Mouse (Mus musculus) hindbrain, embryonic 11.5 days (tissue): ENCODE data around the gene Shh. TPM values are rescaled to one million over a fixed set of nuclear protein-coding genes. Genes with fewer than 3 reads are reported as not detected.

Experiments used
- ATAC-seq: fragments of 200-750 bp; cut with Nextera tagmentation; 2 replicates; pipeline ENCODE4 v1.8.0; 2017; ENCODE audit warnings: mild to moderate bottlenecking, moderate TSS enrichment, moderate library complexity; ENCODE audit not compliant: low FRiP score
- DNase-seq: peaks from one replicate; pipeline ENCODE4 v3.0.0-alpha.2; 2015; ENCODE audit warnings: low spot score
- H3K27ac ChIP-seq: fragments of 300-500 bp; sonication (generic); 2 replicates; pipeline ENCODE4 v1.5.1; 2014; ENCODE audit warnings: mild to moderate bottlenecking, low read depth, low read length
- H3K27me3 ChIP-seq: fragments of 300-500 bp; sonication (generic); 2 replicates; pipeline ENCODE4 v1.6.1; 2014; ENCODE audit warnings: mild to moderate bottlenecking, low read length, moderate library complexity, mixed read lengths; ENCODE audit not compliant: control insufficient read depth, insufficient read depth
- H3K36me3 ChIP-seq: fragments of 300-500 bp; sonication (generic); 2 replicates; pipeline ENCODE4 v1.6.1; 2014; ENCODE audit warnings: mild to moderate bottlenecking, low read length, moderate library complexity, mixed read lengths; ENCODE audit not compliant: control insufficient read depth, insufficient read depth
- H3K4me1 ChIP-seq: fragments of 300-500 bp; sonication (generic); replicated peaks from 2 replicates; pipeline ENCODE4 v1.6.1; 2014; ENCODE audit warnings: low read length, mixed read lengths; ENCODE audit not compliant: control insufficient read depth, insufficient read depth
- H3K4me2 ChIP-seq: fragments of 300-500 bp; sonication (generic); replicated peaks from 2 replicates; pipeline ENCODE4 v1.6.1; 2014; ENCODE audit warnings: mild to moderate bottlenecking, low read depth, low read length
- H3K4me3 ChIP-seq: fragments of 300-500 bp; sonication (generic); 2 replicates; pipeline ENCODE4 v1.5.1; 2014; ENCODE audit warnings: low read depth, low read length
- H3K9ac ChIP-seq: fragments of 300-500 bp; sonication (generic); 2 replicates; pipeline ENCODE4 v1.6.1; 2014; ENCODE audit warnings: low read depth, low read length
- H3K9me3 ChIP-seq: fragments of 300-500 bp; sonication (generic); 2 replicates; pipeline ENCODE4 v1.6.1; 2016; ENCODE audit warnings: low read length; ENCODE audit not compliant: control insufficient read depth
- WGBS: fragments of 180-500 bp; shearing (Covaris S2); extraction: QIAGEN DNeasy Blood & Tissue Kit; methylation state at CpG from one replicate; pipeline ENCODE4 v1.1.7; 2014; 5-methylcytosine and 5-hydroxymethylcytosine counted together
- polyA plus RNA-seq: library from polyadenylated mRNA; unstranded; fragments of >200 nt; fragmentation: Nextera tagmentation; extraction: Ambion mirVana; gene quantifications from 2 replicates; pipeline ENCODE4 v1.2.1, GENCODE M21; 2014

Gene Shh
- polyA plus RNA-seq, 1 experiment from 2014 or later = 2.7 TPM

- ATAC-seq (no peak), DNase-seq (no peak)
- H3K27me3 ChIP-seq = peaks cover 11% of the 10 kb centered on the region
- H3K4me1 ChIP-seq = no peaks in the 10 kb centered on the region
- 92% methylated on average over 5 of the region's 5 CpGs for WGBS
- no peak overlapping the region for H3K27ac ChIP-seq
- H3K4me2 ChIP-seq = no peak overlapping the region
- H3K4me3 ChIP-seq = no peak overlapping the region
- no peaks in the 10 kb centered on the region for H3K9me3 ChIP-seq
- H3K36me3 ChIP-seq = no peaks in the 10 kb centered on the region
- H3K9ac ChIP-seq = no peak overlapping the region
These were observed 6.5 kb upstream of the Shh start for GRCm38 (mm10) chr5:28473556-28473955.

GRCm38 (mm10) chr5:28469525-28470202 is 2.6 kb upstream of the Shh start:
- H3K36me3 ChIP-seq = no peaks in the 10 kb centered on the region
- 0 out of 2 replicates have a peak, but pooled peaks cover 2% of the 10 kb centered on the region for H3K4me1 ChIP-seq
- no peaks in the 10 kb centered on the region for H3K9me3 ChIP-seq
- no peak overlapping the region for H3K4me2 ChIP-seq
- H3K27me3 ChIP-seq = peaks cover 48% of the 10 kb centered on the region
- no peak overlapping the region for H3K4me3 ChIP-seq
- 5% methylated on average over 9 of the region's 9 CpGs for WGBS
- DNase-seq (peak; percentile 70), ATAC-seq (0 out of 2 replicates have a peak, but pooled peaks have one; percentile 34)
- H3K27ac ChIP-seq = no peak overlapping the region
- H3K9ac ChIP-seq = no peak overlapping the region

- peak overlapping the region; percentile 46 for H3K4me3 ChIP-seq
- H3K36me3 ChIP-seq = no peaks in the 10 kb centered on the region
- ATAC-seq (no peak), DNase-seq (no peak)
- peaks cover 9% of the 10 kb centered on the region; the same call in 1 of the 2 replicates for H3K4me1 ChIP-seq
- WGBS = 1% methylated on average over 14 of the region's 15 CpGs
- no peaks in the 10 kb centered on the region for H3K9me3 ChIP-seq
- H3K4me2 ChIP-seq = peak overlapping the region; percentile 36
- H3K27ac ChIP-seq = no peak overlapping the region
- peak overlapping the region; percentile 38; the same call in 1 of the 2 replicates for H3K9ac ChIP-seq
- H3K27me3 ChIP-seq = peaks cover 81% of the 10 kb centered on the region
These were observed 705 bp downstream of the Shh start for GRCm38 (mm10) chr5:28466351-28466750.

GRCm38 (mm10) chr5:28465526-28465925 is 1.5 kb downstream of the Shh start:
- Histone ChIP-seq H3K27me3 (peaks cover 89% of the 10 kb centered on the region), H3K9ac (no peak overlapping the region), H3K4me2 (peak overlapping the region; percentile 88), H3K27ac (no peak overlapping the region), H3K4me3 (peak overlapping the region; percentile 46), H3K4me1 (peaks cover 12% of the 10 kb centered on the region; the same call in 1 of the 2 replicates), H3K9me3 (no peaks in the 10 kb centered on the region), H3K36me3 (no peaks in the 10 kb centered on the region)
- 1% methylated on average over 18 of the region's 18 CpGs for WGBS
- ATAC-seq (no peak), DNase-seq (peak; percentile 36)

- Histone ChIP-seq H3K9ac (peak overlapping the region; percentile 37), H3K4me1 (peaks cover 16% of the 10 kb centered on the region), H3K27ac (no peak overlapping the region), H3K4me3 (peak overlapping the region; percentile 46), H3K27me3 (peaks cover 94% of the 10 kb centered on the region), H3K4me2 (peak overlapping the region; percentile 88), H3K9me3 (no peaks in the 10 kb centered on the region), H3K36me3 (no peaks in the 10 kb centered on the region)
- ATAC-seq (peak; percentile 23; the same call in 1 of the 2 replicates), DNase-seq (no peak)
- 0% methylated on average over 21 of the region's 29 CpGs for WGBS
These were observed 2.0 kb downstream of the Shh start for GRCm38 (mm10) chr5:28465099-28465406.

- under 1% methylated on average over 73 of the region's 76 CpGs for WGBS
These were observed 2.5 kb downstream of the Shh start for GRCm38 (mm10) chr5:28464361-28465098.

GRCm38 (mm10) chr5:28463656-28464055 is 3.4 kb downstream of the Shh start:
- no peaks in the 10 kb centered on the region for H3K36me3 ChIP-seq
- H3K4me2 ChIP-seq = peak overlapping the region; percentile 40; the same call in 1 of the 2 replicates
- H3K4me3 ChIP-seq = no peak overlapping the region; the same call in 1 of the 2 replicates
- peaks cover 21% of the 10 kb centered on the region for H3K4me1 ChIP-seq
- DNase-seq (no peak), ATAC-seq (no peak)
- no peaks in the 10 kb centered on the region for H3K9me3 ChIP-seq
- peaks cover 98% of the 10 kb centered on the region for H3K27me3 ChIP-seq
- under 1% methylated on average over 10 of the region's 10 CpGs for WGBS
- H3K27ac ChIP-seq = no peak overlapping the region
- no peak overlapping the region for H3K9ac ChIP-seq

More at GRCm38 (mm10) chr5:28464361-28465098, 2.5 kb downstream of the Shh start:
- Histone ChIP-seq H3K9me3 (no peaks in the 10 kb centered on the region), H3K4me1 (peaks cover 21% of the 10 kb centered on the region), H3K4me3 (peak overlapping the region; percentile 46), H3K27me3 (peaks cover 98% of the 10 kb centered on the region), H3K9ac (peak overlapping the region; percentile 37), H3K27ac (no peak overlapping the region), H3K36me3 (no peaks in the 10 kb centered on the region), H3K4me2 (peak overlapping the region; percentile 88)
- ATAC-seq (peak; percentile 41), DNase-seq (peak; percentile 70)

- peaks cover 99% of the 10 kb centered on the region for H3K27me3 ChIP-seq
- no peaks in the 10 kb centered on the region for H3K9me3 ChIP-seq
- no peak overlapping the region for H3K9ac ChIP-seq
- H3K4me1 ChIP-seq = peaks cover 27% of the 10 kb centered on the region
- H3K27ac ChIP-seq = no peak overlapping the region
- DNase-seq = peak; percentile 60
- H3K4me2 ChIP-seq = peak overlapping the region; percentile 40
- peak overlapping the region; percentile 26 for H3K4me3 ChIP-seq
- under 1% methylated on average over 33 of the region's 33 CpGs for WGBS
- no peaks in the 10 kb centered on the region for H3K36me3 ChIP-seq
- ATAC-seq = no peak
These were observed 4.1 kb downstream of the Shh start for GRCm38 (mm10) chr5:28462741-28463590.
